Mouse (Mus musculus): Measurements from ENCODE around the gene Izumo1r.
A peak's percentile ranks its signal among the peaks of the same experiment; 100 is the strongest.

The Izumo1r gene

DNA sequence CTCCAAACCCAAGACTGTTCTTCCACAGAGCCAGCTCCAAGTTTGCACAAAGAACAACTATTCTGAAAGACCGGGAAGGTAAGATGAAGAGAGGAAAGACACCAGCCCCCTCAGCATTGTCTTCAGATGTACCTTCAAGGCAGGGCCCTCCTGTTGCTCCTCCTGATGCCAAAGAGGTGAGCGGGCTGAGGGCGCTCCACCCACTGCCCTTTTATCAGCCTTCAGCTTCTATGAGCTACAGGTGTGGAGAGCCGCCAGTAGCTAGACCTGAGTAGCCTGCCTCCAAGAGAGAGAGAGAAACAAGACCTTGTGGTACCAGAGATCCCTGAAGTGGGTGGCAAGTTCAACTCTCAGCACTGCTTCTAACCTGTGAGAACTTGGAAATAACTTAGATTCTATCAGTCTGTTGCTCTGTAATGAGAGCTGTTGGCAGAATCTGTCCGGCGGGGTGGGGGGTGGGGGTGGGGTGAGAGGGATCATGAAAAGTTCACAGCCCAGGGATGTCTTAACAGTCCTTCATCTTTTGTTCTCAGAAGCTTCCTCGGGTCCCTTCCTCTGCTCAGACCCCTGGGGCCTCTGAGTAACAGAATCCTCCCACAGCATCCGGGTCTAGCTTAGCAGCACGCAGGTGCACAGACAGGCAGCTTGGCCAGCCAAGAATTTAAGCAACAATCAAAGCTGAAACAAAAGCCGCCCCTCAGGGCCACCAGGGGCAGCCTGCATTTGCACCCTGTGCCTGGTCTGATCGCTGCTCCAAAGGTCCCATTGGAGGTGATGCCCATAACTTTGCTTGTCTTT lies at the start of gene Izumo1r:
Gene Izumo1r (minus strand): TSS at position 369 of the 798 bp plus-strand sequence.
- DNase-seq (ENCODE audit: low read depth, low spot score), result peak; percentile 79

DNA sequence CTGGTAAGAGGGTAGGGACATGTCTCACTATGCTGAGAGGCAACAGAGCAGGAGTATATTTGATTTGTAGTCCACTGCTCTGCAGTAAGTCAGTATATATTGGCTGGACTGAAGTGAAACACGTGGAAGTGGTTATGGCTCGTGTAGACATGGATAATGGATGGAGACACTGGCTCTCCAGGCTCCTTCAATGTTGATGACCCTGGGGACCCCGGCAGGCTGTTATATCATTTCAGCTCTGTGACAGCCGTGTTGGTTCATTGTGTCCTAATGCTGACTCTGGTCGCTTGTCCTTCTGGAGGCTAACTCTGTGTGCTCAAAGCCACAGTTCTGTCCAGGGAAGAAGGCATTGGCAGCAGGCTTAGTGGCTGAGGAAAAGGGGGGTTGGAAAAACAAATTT lies 47.3 kb upstream of the Izumo1r start:
- no peak for DNase-seq (ENCODE audit: low read depth, low spot score)

DNA sequence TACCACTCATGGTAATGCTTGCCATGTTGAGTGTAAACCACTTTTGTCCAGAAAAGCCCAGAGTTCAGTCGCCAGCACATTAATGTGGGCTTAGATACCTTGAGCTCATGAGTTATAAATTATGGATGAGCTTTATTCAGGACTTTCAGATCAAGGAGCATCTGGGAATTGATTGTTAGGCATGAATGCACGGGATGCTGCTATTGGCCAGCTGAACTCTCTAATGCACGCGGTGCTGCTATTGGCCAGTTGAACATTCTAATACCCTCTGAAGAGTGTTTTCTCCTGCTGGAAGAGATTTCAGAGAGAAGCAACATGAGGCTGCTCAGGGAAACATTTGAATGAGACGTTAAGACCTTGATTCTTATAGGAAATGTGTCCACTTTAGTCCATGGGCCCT lies 45.1 kb upstream of the Izumo1r start:
- DNase-seq (ENCODE audit: low read depth, low spot score), result no peak

DNA sequence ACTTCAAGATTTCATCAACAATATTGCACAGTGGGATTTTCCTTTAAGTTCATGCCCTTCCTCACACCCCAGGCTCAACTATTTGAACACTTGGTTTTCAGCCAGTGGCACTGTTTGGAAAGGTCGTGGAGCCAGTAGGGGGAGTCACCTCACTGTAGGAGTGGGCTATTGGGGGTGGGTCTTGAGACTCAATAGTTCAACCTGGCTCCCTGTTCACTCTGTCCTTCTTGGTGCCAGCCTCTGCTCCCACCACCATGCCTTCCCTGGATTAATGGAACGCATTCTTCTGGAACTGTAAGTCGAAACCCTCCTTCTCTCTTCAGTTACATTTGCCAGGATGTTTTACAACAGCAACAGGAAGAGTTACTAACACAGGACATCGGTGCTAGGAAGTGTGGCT lies 42.9 kb upstream of the Izumo1r start:
- DNase-seq (ENCODE audit: low read depth, low spot score), result no peak

DNA sequence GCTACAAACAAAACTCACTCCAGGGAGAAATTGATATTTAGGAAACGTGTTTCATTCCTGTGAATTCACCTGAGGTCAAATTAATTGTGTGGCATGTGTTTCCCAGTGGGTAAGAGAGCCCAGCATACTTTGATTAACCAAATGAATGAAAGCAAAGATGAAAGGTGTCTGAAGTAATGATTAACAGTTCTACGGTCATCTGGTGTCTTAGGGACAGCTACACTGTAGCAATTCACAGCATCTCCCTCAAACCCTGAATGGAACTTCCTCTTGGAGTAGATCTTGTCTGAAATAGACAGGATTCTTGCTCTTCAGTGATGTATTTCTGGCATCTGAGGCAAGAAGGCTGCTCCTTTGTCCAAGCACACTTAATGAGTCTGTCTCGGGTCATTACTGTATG lies 42.2 kb upstream of the Izumo1r start:
- DNase-seq (ENCODE audit: low read depth, low spot score), result no peak

DNA sequence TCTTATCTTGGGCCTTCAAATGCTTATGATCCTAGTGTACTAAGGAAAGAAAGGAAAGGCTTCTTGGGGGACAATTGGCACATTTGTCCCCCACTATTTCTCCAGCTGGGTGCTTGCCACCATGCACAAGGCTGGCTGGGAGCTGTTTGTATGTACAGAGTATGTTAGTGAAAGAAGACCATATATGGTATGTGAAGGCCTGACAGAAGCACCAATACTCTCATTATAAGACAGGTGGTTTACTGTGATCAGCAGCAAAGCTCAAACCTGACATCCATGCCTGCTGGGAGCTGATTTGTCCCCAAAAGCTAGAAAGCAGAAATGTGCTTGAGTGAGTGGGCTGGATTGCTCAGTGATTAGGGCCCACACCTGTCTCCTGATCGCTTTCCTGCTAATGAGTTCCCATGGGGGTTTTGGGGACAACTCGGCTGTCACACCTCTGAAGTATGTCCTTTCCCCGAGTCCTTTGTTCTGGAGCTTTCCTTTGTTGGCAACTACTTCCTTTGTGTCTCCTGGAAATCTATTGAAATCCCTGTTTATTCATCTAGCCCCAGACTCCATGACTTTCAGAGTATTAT lies 38.5 kb upstream of the Izumo1r start:
- DNase-seq (ENCODE audit: low read depth, low spot score), result no peak

DNA sequence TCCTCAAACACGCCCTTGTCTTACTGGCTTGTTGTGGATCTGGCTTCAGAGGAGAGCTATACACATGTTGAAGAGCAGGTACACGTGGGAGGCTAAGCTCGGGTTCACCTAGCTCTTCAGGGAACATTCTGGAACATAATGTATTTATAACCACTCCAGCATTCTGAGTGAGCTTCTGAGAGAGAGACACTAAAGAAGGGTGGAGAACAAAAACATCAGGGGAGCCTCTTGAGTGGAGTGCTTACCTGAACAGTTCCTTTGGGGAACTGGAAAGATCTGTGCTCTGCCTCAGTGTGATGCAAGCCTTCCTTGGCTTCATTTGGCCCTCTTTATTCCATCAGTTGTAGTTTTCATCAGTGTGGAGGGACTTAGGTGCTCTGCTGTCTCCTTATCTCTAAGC lies 35.9 kb upstream of the Izumo1r start:
- DNase-seq (ENCODE audit: low read depth, low spot score), result no peak

DNA sequence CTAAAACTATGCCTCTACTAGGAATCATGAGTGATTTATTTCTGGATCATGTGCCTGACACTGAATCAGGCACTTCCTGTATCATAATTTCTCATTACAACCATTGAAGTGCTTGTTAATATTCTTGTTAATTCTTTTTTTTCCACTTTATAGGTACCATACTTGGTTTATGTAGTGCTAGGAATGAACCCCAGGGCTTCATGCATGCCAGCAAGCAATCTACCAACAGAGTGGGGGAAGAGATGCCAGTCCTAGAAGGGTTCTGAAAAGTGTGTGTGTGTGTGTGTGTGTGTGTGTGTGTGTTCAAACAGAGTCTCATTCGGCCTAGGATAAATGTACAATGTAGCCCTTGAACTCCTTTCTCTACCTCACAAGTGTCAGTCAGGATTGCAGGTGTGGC lies 33.6 kb upstream of the Izumo1r start:
- DNase-seq (ENCODE audit: low read depth, low spot score), result no peak

DNA sequence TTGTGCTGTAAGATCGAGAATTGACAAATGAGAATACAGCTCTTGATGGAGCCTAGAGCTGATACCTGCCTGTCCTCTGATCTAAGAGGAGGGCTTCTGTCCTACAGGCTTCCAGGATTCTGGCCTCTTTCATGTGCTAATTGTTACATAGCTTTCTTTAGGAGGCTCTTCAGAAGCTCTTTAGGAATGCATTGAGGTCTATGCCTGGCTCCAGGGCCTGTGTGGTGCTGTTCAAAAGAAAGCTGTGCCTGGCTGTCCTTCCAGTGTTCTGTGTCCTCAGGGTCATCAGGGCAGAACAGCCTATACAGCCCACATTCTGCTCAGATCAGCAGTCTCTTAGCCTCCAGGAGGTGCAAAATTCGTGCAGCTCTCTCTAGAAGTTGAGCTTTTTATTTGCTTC lies 31.1 kb upstream of the Izumo1r start:
- no peak for DNase-seq (ENCODE audit: low read depth, low spot score)

DNA sequence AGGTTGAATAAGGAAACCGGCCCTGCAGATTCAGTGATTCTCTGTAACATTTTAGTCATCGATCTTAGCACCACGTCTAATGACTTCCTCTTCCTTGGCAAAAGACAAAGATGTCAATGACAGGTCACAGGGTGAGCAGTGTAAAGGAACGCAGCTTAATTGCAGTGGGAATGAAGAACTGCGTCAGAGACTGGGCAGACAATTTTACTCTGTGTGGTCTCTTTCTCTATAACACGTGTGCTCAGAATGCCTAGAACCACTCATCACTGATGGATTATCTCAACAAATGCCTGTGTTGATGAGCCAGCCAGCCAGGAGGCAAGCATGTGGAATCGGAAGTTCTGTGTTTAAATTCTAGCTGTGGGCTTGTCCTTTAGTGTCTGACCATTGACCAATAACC lies 28.2 kb upstream of the Izumo1r start:
- DNase-seq (ENCODE audit: low read depth, low spot score), result peak; percentile 23

DNA sequence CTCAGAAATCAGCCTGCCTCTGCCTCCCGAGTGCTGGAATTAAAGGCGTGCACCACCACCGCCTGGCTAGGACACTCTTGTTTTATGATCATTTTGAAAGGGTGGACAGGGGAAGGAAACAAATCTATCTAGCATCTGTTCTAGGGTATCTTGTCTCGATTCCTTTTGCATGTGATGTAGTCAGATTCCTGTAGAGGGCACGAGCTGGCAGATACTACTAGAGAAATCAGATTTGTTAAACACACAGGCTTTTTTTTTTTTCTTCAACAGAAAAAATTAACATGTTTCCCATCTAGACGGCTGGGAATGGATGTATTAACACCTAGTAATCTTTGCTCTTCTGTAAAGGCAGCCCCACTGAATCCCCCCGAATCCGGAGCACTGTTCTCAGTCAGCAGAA lies 27.5 kb upstream of the Izumo1r start:
- peak; percentile 53 for DNase-seq (ENCODE audit: low read depth, low spot score)

DNA sequence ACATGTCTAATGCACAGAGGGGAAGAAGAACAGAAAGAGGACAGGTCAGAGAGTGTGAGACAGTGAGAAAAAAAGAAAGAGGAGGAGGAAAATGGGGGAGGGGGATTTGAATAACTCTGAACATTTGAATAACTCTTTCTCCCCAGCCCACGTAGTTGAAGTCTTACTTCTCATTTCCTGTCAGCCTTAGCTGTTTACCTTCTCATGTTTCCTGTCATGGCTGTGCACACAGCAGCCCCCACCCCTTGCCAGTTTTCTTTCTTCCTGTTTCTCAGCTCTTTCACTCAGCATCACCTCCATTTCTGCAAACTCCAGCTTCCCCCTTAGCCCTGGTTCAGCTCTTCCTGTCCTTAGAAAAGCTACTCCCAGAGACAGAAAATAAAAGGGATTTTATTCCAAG lies 22.8 kb upstream of the Izumo1r start:
- peak; percentile 86 for DNase-seq (ENCODE audit: low read depth, low spot score)

DNA sequence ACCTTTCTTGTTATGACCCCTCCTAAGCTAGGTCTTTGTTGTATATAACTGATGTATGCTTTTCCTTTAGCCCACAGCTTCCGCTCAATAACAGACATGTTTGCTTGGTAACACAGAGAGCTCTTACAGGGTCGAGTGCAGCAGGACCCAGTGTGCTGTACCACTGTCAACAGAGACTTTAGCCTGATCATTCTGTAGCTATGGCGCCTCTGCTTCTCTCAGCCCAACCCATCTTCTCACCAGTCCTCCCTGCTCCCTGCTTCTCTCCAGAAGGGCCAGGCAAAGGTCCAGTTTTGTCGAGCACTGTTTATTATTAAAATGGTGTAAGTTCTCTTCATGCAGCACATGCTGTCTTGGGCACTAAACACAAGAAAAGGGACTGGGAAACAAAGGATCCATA lies 19.9 kb upstream of the Izumo1r start:
- DNase-seq (ENCODE audit: low read depth, low spot score), result no peak

DNA sequence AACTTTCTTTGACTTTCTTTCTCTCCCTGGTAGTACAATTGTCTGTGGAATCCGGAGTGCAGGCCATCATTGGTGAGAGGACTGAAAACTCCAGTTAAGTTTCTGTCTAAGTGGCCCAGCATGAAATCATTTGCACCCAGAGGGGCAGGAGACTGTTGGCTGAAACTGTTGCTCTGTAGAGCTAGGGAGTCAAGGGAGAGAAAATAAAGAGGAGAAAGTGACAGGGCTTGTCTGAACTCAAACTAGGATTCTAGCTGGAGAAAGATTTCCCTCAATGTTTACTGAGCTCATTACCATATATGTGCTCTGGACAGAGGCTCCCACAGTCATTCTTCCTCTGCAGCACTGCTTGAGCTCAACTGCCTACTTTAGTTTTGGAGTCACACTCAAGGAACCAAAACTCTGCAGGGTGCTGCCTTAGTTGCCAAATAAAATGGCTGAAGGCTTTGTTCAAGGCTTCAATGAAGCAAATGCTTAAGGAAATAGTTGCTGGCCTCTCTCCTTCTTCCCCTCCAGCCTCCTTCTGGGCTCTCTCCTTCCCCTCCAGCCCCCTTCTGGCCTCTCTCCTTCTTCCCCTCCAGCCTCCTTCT lies 18.3 kb upstream of the Izumo1r start:
- peak; percentile 13 for DNase-seq (ENCODE audit: low read depth, low spot score)

DNA sequence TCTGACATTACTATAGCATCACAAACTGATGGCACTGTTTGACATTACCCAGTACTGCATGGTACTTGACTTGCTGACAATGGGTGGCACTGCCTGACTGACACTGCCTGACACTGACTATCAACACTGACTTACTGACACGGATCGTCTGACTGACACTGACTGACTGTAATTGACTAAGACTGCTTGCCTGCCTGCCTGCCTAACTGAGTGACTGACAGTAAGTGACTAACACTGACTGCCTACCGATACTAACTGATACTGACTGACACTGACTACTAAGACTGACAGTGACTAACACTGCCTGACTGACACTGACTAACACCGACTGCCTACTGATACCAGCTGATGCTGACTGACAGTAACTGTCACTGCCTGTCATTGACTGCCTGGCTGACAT lies 17.5 kb upstream of the Izumo1r start:
- peak; percentile 56 for DNase-seq (ENCODE audit: low read depth, low spot score)

DNA sequence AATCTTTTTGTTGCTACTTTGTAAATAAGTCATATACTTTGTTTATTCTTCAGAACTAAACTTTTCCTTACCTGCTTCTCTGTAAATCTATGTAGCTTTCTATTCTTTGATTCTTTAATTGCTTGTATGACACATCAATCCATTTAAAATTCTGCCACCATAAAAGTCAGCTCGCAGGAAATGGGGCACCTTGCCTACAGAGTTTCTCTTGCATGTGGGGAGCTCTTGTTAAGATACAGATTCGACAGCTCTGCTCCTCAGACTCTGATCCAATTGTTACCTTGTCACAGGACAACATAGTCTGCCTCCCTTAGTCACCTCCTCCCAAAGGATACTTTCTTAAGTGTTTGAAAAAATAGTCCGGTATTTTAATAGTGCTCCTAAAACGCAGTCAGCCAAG lies 16.9 kb upstream of the Izumo1r start:
- DNase-seq (ENCODE audit: low read depth, low spot score), result peak; percentile 45

DNA sequence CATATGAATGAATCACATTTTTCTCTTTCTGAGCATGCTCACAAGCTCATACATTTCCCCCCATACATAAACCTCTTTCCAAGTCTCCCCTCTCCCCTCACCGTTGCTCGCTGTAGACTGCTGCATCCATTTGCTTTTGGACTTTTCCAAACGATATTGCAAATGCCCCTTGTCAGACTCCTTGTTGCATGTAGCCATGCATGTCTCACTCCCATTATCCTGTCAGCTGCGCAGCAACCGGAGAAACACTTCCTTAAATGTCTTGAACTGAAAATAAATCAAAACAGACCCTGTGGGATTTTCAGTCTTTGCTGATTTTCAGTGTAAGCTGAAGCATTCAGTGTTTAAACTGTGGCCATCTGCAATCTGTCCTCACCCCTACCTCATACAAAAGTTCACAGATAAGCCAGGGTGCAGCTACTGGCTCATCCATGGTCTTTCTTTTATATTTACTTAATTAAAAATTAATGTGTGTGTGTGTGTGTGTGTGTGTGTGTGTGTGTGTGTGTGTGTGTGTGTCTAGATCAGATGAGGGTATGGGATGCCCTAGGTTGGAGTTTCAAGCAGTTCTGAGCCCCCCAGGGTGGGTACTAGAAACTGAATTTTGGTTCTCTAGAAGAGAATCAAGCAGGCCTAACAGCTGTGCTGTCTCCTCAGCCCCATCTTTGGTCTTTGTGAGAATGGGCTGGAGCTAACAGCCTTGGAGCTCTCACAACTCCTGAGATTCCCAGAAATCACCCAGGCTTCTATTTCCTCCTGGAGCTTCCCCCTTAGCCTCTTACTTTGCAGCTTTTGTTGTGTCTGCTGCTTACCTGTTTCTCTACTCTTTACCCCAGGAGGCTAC lies 15.3 kb upstream of the Izumo1r start:
- no peak for DNase-seq (ENCODE audit: low read depth, low spot score)

DNA sequence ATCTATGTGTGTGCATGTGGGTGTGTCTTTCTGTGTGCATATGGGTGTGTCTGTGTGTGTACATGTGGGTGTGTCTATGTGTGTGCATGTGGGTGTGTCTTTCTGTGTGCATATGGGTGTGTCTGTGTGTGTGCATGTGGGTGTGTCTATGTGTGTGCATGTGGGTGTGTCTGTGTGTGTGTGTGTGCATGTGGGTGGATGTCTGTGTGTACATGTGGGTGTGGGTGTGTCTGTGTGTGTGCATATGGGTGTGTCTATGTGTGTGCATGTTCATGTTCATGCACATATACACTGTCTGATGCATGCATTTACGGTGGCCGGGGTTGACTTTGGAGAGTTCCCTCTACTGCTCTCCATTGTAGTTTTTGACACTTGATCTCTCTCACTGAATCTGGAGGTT lies 13.9 kb upstream of the Izumo1r start:
- no peak for DNase-seq (ENCODE audit: low read depth, low spot score)

DNA sequence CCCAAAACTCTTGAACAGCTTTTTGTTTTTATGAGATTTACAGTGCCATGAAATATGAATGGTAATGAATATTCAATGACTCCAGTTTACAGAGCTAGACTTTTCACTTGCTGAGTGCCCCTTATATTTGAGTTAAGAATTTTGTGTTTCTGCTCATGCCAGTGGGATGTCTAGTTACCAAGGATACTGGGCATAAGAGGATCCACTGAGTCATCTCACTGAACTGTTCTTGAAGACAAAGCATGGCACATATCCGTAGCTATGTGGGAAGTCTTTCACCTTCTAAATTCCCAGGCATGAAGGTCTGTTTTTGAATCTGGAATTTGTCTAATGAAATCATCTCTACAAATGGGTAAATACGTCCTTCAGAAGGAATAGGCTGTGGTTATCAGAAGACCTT lies 8.3 kb upstream of the Izumo1r start:
- no peak for DNase-seq (ENCODE audit: low read depth, low spot score)

DNA sequence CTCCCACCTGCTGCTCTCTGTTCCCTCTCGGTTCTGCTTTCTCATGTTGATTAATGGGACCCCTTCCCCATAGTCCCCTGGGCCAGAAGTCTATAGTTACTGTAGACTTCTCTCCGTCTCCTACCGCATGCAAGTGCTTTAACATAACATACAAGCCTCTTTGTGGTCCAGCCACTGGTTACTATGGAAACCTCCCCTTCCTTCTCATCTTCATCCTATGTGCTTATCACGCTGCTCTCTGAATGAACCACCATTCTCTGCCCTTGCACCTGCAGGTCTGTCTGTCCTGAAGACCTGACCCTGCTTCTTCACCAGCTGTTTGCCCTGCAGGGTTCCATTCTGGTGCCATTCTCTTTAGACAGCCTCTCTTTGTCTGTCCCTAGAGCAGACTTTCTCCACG lies 6.2 kb upstream of the Izumo1r start:
- no peak for DNase-seq (ENCODE audit: low read depth, low spot score)

DNA sequence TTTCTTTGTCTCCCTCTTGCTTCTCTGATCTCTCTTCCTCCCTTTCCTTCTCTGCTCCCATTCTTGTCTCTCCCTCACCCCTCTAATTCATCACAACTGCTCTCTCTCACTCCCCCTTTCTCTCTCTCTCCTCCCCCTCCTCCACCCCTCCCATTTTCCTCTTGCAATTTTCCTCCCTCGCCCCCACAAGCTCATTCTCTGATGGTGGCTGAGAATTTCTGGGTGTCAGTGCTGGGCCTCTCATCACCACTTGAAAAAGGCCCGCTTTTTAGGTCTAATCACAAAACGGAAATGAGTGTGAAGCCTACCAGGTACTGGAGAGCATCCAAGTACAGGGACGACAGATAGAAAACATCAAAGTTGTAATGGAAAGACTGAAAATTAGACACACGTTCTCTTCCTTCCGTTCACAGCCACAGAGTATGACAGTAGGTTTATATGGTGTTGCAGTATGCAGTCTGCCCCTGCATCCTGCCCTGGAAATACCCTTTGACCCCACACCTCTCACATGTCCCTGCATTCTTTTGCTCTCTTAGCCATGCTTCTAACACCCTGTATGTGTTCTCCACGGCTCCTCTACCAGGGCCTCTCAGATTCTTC lies 4.2 kb upstream of the Izumo1r start:
- peak; percentile 85 for DNase-seq (ENCODE audit: low read depth, low spot score)

DNA sequence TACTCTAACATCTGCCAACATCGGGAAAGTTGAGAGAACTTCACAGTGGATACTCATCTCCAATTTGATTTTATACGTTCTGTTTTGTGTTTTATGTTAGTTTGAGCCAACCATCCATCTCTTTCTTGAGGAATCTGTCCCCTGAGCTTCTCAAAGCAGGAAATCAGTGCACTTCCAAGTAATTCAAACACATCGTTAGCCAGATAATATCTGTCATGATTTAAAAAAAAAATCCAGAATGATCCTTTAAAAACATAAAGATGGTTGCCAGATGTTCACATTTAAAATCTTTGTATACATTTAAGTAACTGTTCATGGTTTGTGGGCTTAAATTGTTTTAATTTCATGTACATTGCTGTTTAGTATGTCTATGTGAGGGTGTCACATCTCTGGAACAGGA lies 2.2 kb upstream of the Izumo1r start:
- DNase-seq (ENCODE audit: low read depth, low spot score), result no peak
